Mouse (Mus musculus) embryonic facial prominence, embryonic 15.5 days (tissue): ENCODE results near the gene Arl4d. TPM values are rescaled to one million over a fixed set of nuclear protein-coding genes. Genes with fewer than 3 reads are reported as not detected.
A peak's percentile ranks its signal among the peaks of the same experiment; 100 is the strongest.

Source experiments
- ATAC-seq: fragments of 200-750 bp; cut with Nextera tagmentation; 2 replicates; pipeline ENCODE4 v1.8.0; 2017; ENCODE audit warnings: low read depth, moderate TSS enrichment; ENCODE audit not compliant: insufficient number of reproducible peaks, low FRiP score, low TSS enrichment
- H3K27ac ChIP-seq: fragments of 300-500 bp; sonication (generic); replicated peaks from 2 replicates; pipeline ENCODE4 v1.5.1; 2015; ENCODE audit warnings: mild to moderate bottlenecking, inconsistent platforms
- H3K27me3 ChIP-seq: fragments of 300-500 bp; sonication (generic); 2 replicates; pipeline ENCODE4 v1.6.1; 2015; ENCODE audit warnings: inconsistent platforms
- H3K36me3 ChIP-seq: fragments of 300-500 bp; sonication (generic); 2 replicates; pipeline ENCODE4 v1.6.1; 2015; ENCODE audit warnings: mild to moderate bottlenecking, inconsistent platforms
- H3K4me1 ChIP-seq: fragments of 300-500 bp; sonication (generic); 2 replicates; pipeline ENCODE4 v1.6.1; 2015; ENCODE audit warnings: inconsistent platforms
- H3K4me2 ChIP-seq: fragments of 300-500 bp; sonication (generic); replicated peaks from 2 replicates; pipeline ENCODE4 v1.6.1; 2015; ENCODE audit warnings: mild to moderate bottlenecking, inconsistent platforms
- H3K4me3 ChIP-seq: fragments of 300-500 bp; sonication (generic); replicated peaks from 2 replicates; pipeline ENCODE4 v1.5.1; 2015; ENCODE audit warnings: mild to moderate bottlenecking, inconsistent platforms
- H3K9ac ChIP-seq: fragments of 300-500 bp; sonication (generic); 2 replicates; pipeline ENCODE4 v1.6.1; 2015; ENCODE audit warnings: inconsistent platforms
- H3K9me3 ChIP-seq: fragments of 300-500 bp; sonication (generic); replicated peaks from 2 replicates; pipeline ENCODE4 v1.6.1; 2016; ENCODE audit warnings: inconsistent platforms
- WGBS: fragments of 180-500 bp; shearing (Covaris S2); methylation state at CpG from one replicate; pipeline ENCODE4 v1.1.7; 2015; 5-methylcytosine and 5-hydroxymethylcytosine counted together
- polyA plus RNA-seq: library from polyadenylated mRNA; unstranded; fragments of >200 nt; fragmentation: Nextera tagmentation; extraction: Ambion mirVana; gene quantifications from 2 replicates; pipeline ENCODE4 v1.2.1, GENCODE M21; 2015

The Arl4d gene
- polyA plus RNA-seq, 1 experiment from 2014 or later = 6.0 TPM

- Histone ChIP-seq H3K4me2 (no peak overlapping the region), H3K27ac (no peak overlapping the region), H3K36me3 (no peaks in the 10 kb centered on the region), H3K4me1 (peaks cover 10% of the 10 kb centered on the region), H3K27me3 (no peaks in the 10 kb centered on the region), H3K9ac (no peak overlapping the region), H3K4me3 (no peak overlapping the region), H3K9me3 (no peaks in the 10 kb centered on the region)
- ATAC-seq = no peak
- WGBS = 82% methylated on average over 1 of the region's 1 CpGs
Observed at GRCm38 (mm10) chr11:101681968-101682367, 16.6 kb downstream of the Arl4d start.

- no peaks in the 10 kb centered on the region for H3K27me3 ChIP-seq
- H3K9ac ChIP-seq = no peak overlapping the region
- no peaks in the 10 kb centered on the region for H3K9me3 ChIP-seq
- H3K4me3 ChIP-seq = no peak overlapping the region
- WGBS = 82% methylated on average over 7 of the region's 7 CpGs
- no peaks in the 10 kb centered on the region for H3K36me3 ChIP-seq
- peaks cover 15% of the 10 kb centered on the region for H3K4me1 ChIP-seq
- H3K4me2 ChIP-seq = no peak overlapping the region
- ATAC-seq = no peak
- no peak overlapping the region for H3K27ac ChIP-seq
Observed at GRCm38 (mm10) chr11:101682410-101682960, 17.1 kb downstream of the Arl4d start.

GRCm38 (mm10) chr11:101687351-101688301 lies 22.3 kb downstream of the Arl4d start:
- peak; percentile 79 for ATAC-seq
- Histone ChIP-seq H3K4me1 (peaks cover 22% of the 10 kb centered on the region), H3K36me3 (no peaks in the 10 kb centered on the region), H3K4me2 (peak overlapping the region; percentile 28), H3K27me3 (no peaks in the 10 kb centered on the region), H3K4me3 (no peak overlapping the region), H3K27ac (peak overlapping the region; percentile 85), H3K9ac (no peak overlapping the region), H3K9me3 (no peaks in the 10 kb centered on the region)
- WGBS = 35% methylated on average over 13 of the region's 13 CpGs

GRCm38 (mm10) chr11:101689701-101690113 lies 24.4 kb downstream of the Arl4d start:
- H3K27ac ChIP-seq = no peak overlapping the region
- no peak overlapping the region for H3K9ac ChIP-seq
- 59% methylated on average over 10 of the region's 10 CpGs for WGBS
- no peak overlapping the region for H3K4me3 ChIP-seq
- no peak for ATAC-seq
- peaks cover 22% of the 10 kb centered on the region for H3K4me1 ChIP-seq
- H3K27me3 ChIP-seq = no peaks in the 10 kb centered on the region
- H3K4me2 ChIP-seq = no peak overlapping the region
- no peaks in the 10 kb centered on the region for H3K9me3 ChIP-seq
- H3K36me3 ChIP-seq = no peaks in the 10 kb centered on the region

GRCm38 (mm10) chr11:101690326-101690725 lies 25.0 kb downstream of the Arl4d start:
- Histone ChIP-seq H3K4me2 (no peak overlapping the region), H3K4me1 (peaks cover 23% of the 10 kb centered on the region), H3K4me3 (no peak overlapping the region), H3K27ac (no peak overlapping the region), H3K9me3 (no peaks in the 10 kb centered on the region), H3K36me3 (no peaks in the 10 kb centered on the region), H3K9ac (no peak overlapping the region), H3K27me3 (no peaks in the 10 kb centered on the region)
- WGBS = 60% methylated on average over 5 of the region's 5 CpGs
- ATAC-seq = no peak

GRCm38 (mm10) chr11:101695906-101696661 lies 30.7 kb downstream of the Arl4d start:
- peak; percentile 49 for ATAC-seq
- 6% methylated on average over 20 of the region's 20 CpGs for WGBS
- 0 out of 2 replicates have a peak overlapping the region, but pooled peaks have one; percentile 18 for H3K9ac ChIP-seq

GRCm38 (mm10) chr11:101697156-101697861 lies 32.0 kb downstream of the Arl4d start:
- Histone ChIP-seq H3K4me3 (no peak overlapping the region), H3K36me3 (no peaks in the 10 kb centered on the region), H3K9ac (no peak overlapping the region), H3K4me1 (peaks cover 32% of the 10 kb centered on the region), H3K4me2 (no peak overlapping the region), H3K9me3 (no peaks in the 10 kb centered on the region), H3K27me3 (no peaks in the 10 kb centered on the region), H3K27ac (0 out of 2 replicates have a peak overlapping the region, but pooled peaks have one; percentile 71)
- no peak for ATAC-seq
- 86% methylated on average over 9 of the region's 9 CpGs for WGBS

More at GRCm38 (mm10) chr11:101695906-101696661, 30.7 kb downstream of the Arl4d start:
- H3K4me3 ChIP-seq = peak overlapping the region; percentile 29
- H3K9me3 ChIP-seq = no peaks in the 10 kb centered on the region
- H3K27ac ChIP-seq = peak overlapping the region; percentile 71
- no peaks in the 10 kb centered on the region for H3K36me3 ChIP-seq
- H3K4me2 ChIP-seq = peak overlapping the region; percentile 55
- H3K27me3 ChIP-seq = no peaks in the 10 kb centered on the region
- H3K4me1 ChIP-seq = peaks cover 33% of the 10 kb centered on the region

GRCm38 (mm10) chr11:101698114-101698513 lies 32.8 kb downstream of the Arl4d start:
- no peak for ATAC-seq
- no peak overlapping the region for H3K27ac ChIP-seq
- H3K9ac ChIP-seq = no peak overlapping the region
- no peaks in the 10 kb centered on the region for H3K36me3 ChIP-seq
- H3K4me3 ChIP-seq = no peak overlapping the region
- H3K4me1 ChIP-seq = peaks cover 32% of the 10 kb centered on the region
- no peaks in the 10 kb centered on the region for H3K9me3 ChIP-seq
- no peaks in the 10 kb centered on the region for H3K27me3 ChIP-seq
- H3K4me2 ChIP-seq = no peak overlapping the region

GRCm38 (mm10) chr11:101699556-101699955 lies 34.2 kb downstream of the Arl4d start:
- no peaks in the 10 kb centered on the region for H3K27me3 ChIP-seq
- H3K9me3 ChIP-seq = no peaks in the 10 kb centered on the region
- H3K27ac ChIP-seq = no peak overlapping the region
- 89% methylated on average over 1 of the region's 1 CpGs for WGBS
- H3K4me3 ChIP-seq = no peak overlapping the region
- H3K36me3 ChIP-seq = no peaks in the 10 kb centered on the region
- no peak overlapping the region for H3K9ac ChIP-seq
- H3K4me2 ChIP-seq = no peak overlapping the region
- H3K4me1 ChIP-seq = peaks cover 39% of the 10 kb centered on the region
- ATAC-seq = no peak

- 0 out of 2 replicates have a peak, but pooled peaks have one; percentile 13 for ATAC-seq
- Histone ChIP-seq H3K36me3 (no peaks in the 10 kb centered on the region), H3K4me1 (peaks cover 39% of the 10 kb centered on the region), H3K4me3 (no peak overlapping the region), H3K27me3 (no peaks in the 10 kb centered on the region), H3K9me3 (no peaks in the 10 kb centered on the region), H3K4me2 (no peak overlapping the region), H3K9ac (no peak overlapping the region), H3K27ac (peak overlapping the region; percentile 48)
- 33% methylated on average over 7 of the region's 7 CpGs for WGBS
Observed at GRCm38 (mm10) chr11:101699991-101700390, 34.6 kb downstream of the Arl4d start.
